ENCODE assay signal across 8 mouse cellular contexts in the genomic region with DNA sequence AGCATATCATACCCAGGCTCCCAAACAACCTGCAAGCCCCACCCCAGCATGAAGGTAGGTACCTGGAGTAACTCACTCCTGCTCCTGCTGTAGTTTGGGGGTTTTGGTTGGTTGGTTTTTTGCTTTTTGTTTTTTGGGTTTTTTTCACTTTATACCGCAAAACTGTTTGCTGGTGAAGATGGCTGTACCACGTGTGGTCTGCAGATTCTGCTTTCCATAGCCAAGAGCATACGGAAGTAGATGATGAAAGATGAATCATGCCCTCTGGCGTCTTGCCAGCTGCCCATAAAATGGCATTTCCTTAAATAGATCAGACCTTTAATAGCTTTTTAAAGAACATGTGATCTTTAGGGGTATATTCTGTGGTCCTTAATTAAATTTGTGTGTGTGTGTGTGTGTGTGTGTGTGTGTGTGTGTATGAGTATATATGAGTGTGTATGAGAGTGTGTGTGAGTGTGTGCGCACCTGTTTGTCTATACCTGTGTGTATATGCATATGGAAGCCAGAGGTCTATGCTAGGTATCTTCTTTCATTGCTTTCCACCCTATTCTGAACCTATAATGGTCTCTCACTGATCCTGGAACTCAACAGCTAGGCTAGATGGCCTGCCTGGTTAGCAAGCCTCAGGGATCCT. TPM values are rescaled to one million over a fixed set of nuclear protein-coding genes. Genes with fewer than 3 reads are reported as not detected.
DNase-seq lines count a peak whose midpoint lies in the region; ATAC-seq and TF ChIP-seq lines count a peak whose summit lies in the region.

No protein-coding gene starts in this region.

- CTCF ChIA-PET in Patski (lab: Charles Lee) = interaction anchor here (0.7 to 2.3 kb wide), 2 partner anchors 14 to 140 kb away, joined by 4 to 8 read pairs; no protein-coding TSS in a partner anchor

- ATAC-seq in kidney, embryonic 14.5 days (ENCODE audit: low FRiP score, low TSS enrichment) = no peak
- ATAC-seq in Patski = peak; percentile 35
- peak; percentile 57; the same call in 1 of the 2 replicates for ATAC-seq in erythroblast, adult 5-6 weeks (replicated peaks; ENCODE audit: low FRiP score, poor library complexity, severe bottlenecking)
- ATAC-seq in kidney, embryonic 15.5 days (replicated peaks; ENCODE audit: low FRiP score) = no peak
- no peak for ATAC-seq in hindbrain, embryonic 16.5 days
- no peak for ATAC-seq in neural tube, embryonic 15.5 days (ENCODE audit: low FRiP score)

- no peaks in the 10 kb centered on the region for H3K27me3 ChIP-seq in kidney, embryonic 14.5 days (ENCODE audit: control insufficient read depth, insufficient read depth, low read length)
- H3K27me3 ChIP-seq in Patski = no peaks in the 10 kb centered on the region
- H3K27me3 ChIP-seq in kidney, embryonic 15.5 days = no peaks in the 10 kb centered on the region
- H3K27me3 ChIP-seq in hindbrain, embryonic 16.5 days (replicated peaks; ENCODE audit: control insufficient read depth, insufficient read depth, low read length) = no peaks in the 10 kb centered on the region
- no peaks in the 10 kb centered on the region for H3K27me3 ChIP-seq in neural tube, embryonic 15.5 days (replicated peaks)

- no peak overlapping the region for H3K27ac ChIP-seq in kidney, embryonic 14.5 days (ENCODE audit: low read depth, low read length)
- 0 out of 2 replicates have a peak overlapping the region, but pooled peaks have one; percentile 13 for H3K27ac ChIP-seq in kidney, embryonic 15.5 days
- H3K27ac ChIP-seq in hindbrain, embryonic 16.5 days (ENCODE audit: low read depth, low read length) = no peak overlapping the region
- no peak overlapping the region for H3K27ac ChIP-seq in neural tube, embryonic 15.5 days (replicated peaks)

- POLR2A ChIA-PET in Patski (lab: Charles Lee) = interaction anchor here (0.7 kb wide), 1 partner anchor 9 kb away, joined by 3 read pairs; no protein-coding TSS in a partner anchor

- no peak for TF ChIP-seq CTCF in Patski (IDR thresholded peaks at IDR 0.05)

- in situ Hi-C loops in Patski (cut with MboI; ENCODE audit: low pct_unique_long_range_greater_than_20kb) = no loop called here

- H3K9me3 ChIP-seq in kidney, embryonic 14.5 days (ENCODE audit: control insufficient read depth, low read length) = no peaks in the 10 kb centered on the region
- H3K9me3 ChIP-seq in kidney, embryonic 15.5 days (replicated peaks) = no peaks in the 10 kb centered on the region
- no peaks in the 10 kb centered on the region for H3K9me3 ChIP-seq in hindbrain, embryonic 16.5 days (ENCODE audit: control insufficient read depth, low read length)
- H3K9me3 ChIP-seq in neural tube, embryonic 15.5 days (replicated peaks) = no peaks in the 10 kb centered on the region

- no peak overlapping the region for H3K4me3 ChIP-seq in kidney, embryonic 14.5 days (ENCODE audit: low read length)
- no peak overlapping the region for H3K4me3 ChIP-seq in kidney, embryonic 15.5 days (replicated peaks)
- H3K4me3 ChIP-seq in hindbrain, embryonic 16.5 days (ENCODE audit: low read length) = no peak overlapping the region
- no peak overlapping the region for H3K4me3 ChIP-seq in neural tube, embryonic 15.5 days (replicated peaks)

- 57% methylated on average over 5 of the region's 5 CpGs for WGBS in kidney, embryonic 14.5 days
- WGBS in kidney, embryonic 15.5 days = 66% methylated on average over 5 of the region's 5 CpGs
- 70% methylated on average over 5 of the region's 5 CpGs for WGBS in hindbrain, embryonic 16.5 days
- WGBS in neural tube, embryonic 15.5 days = 69% methylated on average over 5 of the region's 5 CpGs

- DNase-seq in kidney, adult 18-20 months = peak; percentile 53
- DNase-seq in Patski (ENCODE audit: low read depth, low spot score) = peak; percentile 89
- DNase-seq in natural killer cell, adult 2 months (ENCODE audit: low spot score in 2 of 2) = peak; percentile 89 to 90

- peaks cover 19% of the 10 kb centered on the region; the same call in 1 of the 2 replicates for H3K36me3 ChIP-seq in kidney, embryonic 14.5 days (ENCODE audit: control insufficient read depth, insufficient read depth, low read length)
- H3K36me3 ChIP-seq in kidney, embryonic 15.5 days = peaks cover 63% of the 10 kb centered on the region
- H3K36me3 ChIP-seq in hindbrain, embryonic 16.5 days (ENCODE audit: control insufficient read depth, insufficient read depth, low read length) = peaks cover 2% of the 10 kb centered on the region
- H3K36me3 ChIP-seq in neural tube, embryonic 15.5 days = peaks cover 10% of the 10 kb centered on the region

- no peak overlapping the region for H3K9ac ChIP-seq in kidney, embryonic 14.5 days (ENCODE audit: low read depth, low read length)
- H3K9ac ChIP-seq in kidney, embryonic 15.5 days = no peak overlapping the region
- H3K9ac ChIP-seq in hindbrain, embryonic 16.5 days (ENCODE audit: low read depth, low read length) = no peak overlapping the region
- H3K9ac ChIP-seq in neural tube, embryonic 15.5 days (replicated peaks) = no peak overlapping the region

- no peak overlapping the region for H3K4me2 ChIP-seq in kidney, embryonic 14.5 days (replicated peaks; ENCODE audit: low read depth, low read length)
- H3K4me2 ChIP-seq in kidney, embryonic 15.5 days = no peak overlapping the region
- no peak overlapping the region for H3K4me2 ChIP-seq in hindbrain, embryonic 16.5 days (ENCODE audit: low read length)
- H3K4me2 ChIP-seq in neural tube, embryonic 15.5 days = no peak overlapping the region

- peaks cover 7% of the 10 kb centered on the region; the same call in 1 of the 2 replicates for H3K4me1 ChIP-seq in kidney, embryonic 14.5 days (ENCODE audit: control insufficient read depth, insufficient read depth, low read length)
- peaks cover 26% of the 10 kb centered on the region for H3K4me1 ChIP-seq in kidney, embryonic 15.5 days
- H3K4me1 ChIP-seq in hindbrain, embryonic 16.5 days (ENCODE audit: control insufficient read depth, insufficient read depth, low read depth, low read length) = peaks cover 8% of the 10 kb centered on the region
- H3K4me1 ChIP-seq in neural tube, embryonic 15.5 days = peaks cover 19% of the 10 kb centered on the region

RNA-seq across cellular contexts. Expression of gene Adora2a, which starts 16.8 kb away (rescaled TPM):
- polyA plus RNA-seq in kidney, embryonic 14.5 days (2014; fragmentation: Nextera tagmentation; extraction: Ambion mirVana) = 5.3 and 7.1 TPM in 2 replicates
- 0.83 TPM for polyA plus RNA-seq in Patski (2021)
- total RNA-seq in erythroblast, adult 5-6 weeks (2015; ENCODE audit: low replicate concordance) = 0.42 TPM in 1 of 2 replicates, not detected in the other
- total RNA-seq in erythroblast, adult 5-6 weeks (2017; ENCODE audit: low replicate concordance) = 0.17 TPM in 1 of 2 replicates, not detected in the other
- 4.6 and 6.5 TPM in 2 replicates for polyA plus RNA-seq in kidney, embryonic 15.5 days (2015; fragmentation: Nextera tagmentation; extraction: Ambion mirVana)
- polyA plus RNA-seq in hindbrain, embryonic 16.5 days (2015; fragmentation: Nextera tagmentation; extraction: Ambion mirVana) = 3.6 and 4.6 TPM in 2 replicates
- 3.3 and 4.6 TPM in 2 replicates for polyA plus RNA-seq in neural tube, embryonic 15.5 days (2015; fragmentation: Nextera tagmentation; extraction: Ambion mirVana)

Comparison
In these comparisons a context has a peak if more than half of its experiments do, and no peak if none do; other contexts are left out.
1. ATAC-seq: peak in Patski (single experiment) and erythroblast, adult 5-6 weeks (single experiment); none in kidney, embryonic 14.5 days (single experiment), kidney, embryonic 15.5 days (single experiment), hindbrain, embryonic 16.5 days (single experiment) and neural tube, embryonic 15.5 days (single experiment).
2. Peak in every context shown above with its lines, with median percentiles within 50 percentile points of each other: DNase-seq.